Mouse (Mus musculus) heart, embryonic 11.5 days (tissue): ENCODE results near the gene Gprc5a. TPM values are rescaled to one million over a fixed set of nuclear protein-coding genes. Genes with fewer than 3 reads are reported as not detected.

ENCODE experiments used
- ATAC-seq: fragments of 200-750 bp; cut with Nextera tagmentation; replicated peaks from 2 replicates; pipeline ENCODE4 v1.8.0; 2017; ENCODE audit warnings: moderate library complexity; ENCODE audit not compliant: insufficient number of reproducible peaks, low FRiP score, low TSS enrichment
- H3K27ac ChIP-seq: fragments of 300-500 bp; sonication (generic); 2 replicates; pipeline ENCODE4 v1.5.1; 2014; ENCODE audit warnings: mild to moderate bottlenecking, low read depth, low read length
- H3K27me3 ChIP-seq: fragments of 300-500 bp; sonication (generic); 2 replicates; pipeline ENCODE4 v1.6.1; 2014; ENCODE audit warnings: mild to moderate bottlenecking, low read length, mixed read lengths; ENCODE audit not compliant: control insufficient read depth, insufficient read depth
- H3K36me3 ChIP-seq: fragments of 300-500 bp; sonication (generic); 2 replicates; pipeline ENCODE4 v1.6.1; 2014; ENCODE audit warnings: mild to moderate bottlenecking, low read length, moderate library complexity, mixed read lengths; ENCODE audit not compliant: control insufficient read depth, insufficient read depth
- H3K4me1 ChIP-seq: fragments of 300-500 bp; sonication (generic); 2 replicates; pipeline ENCODE4 v1.6.1; 2014; ENCODE audit warnings: low read length; ENCODE audit not compliant: control insufficient read depth, insufficient read depth
- H3K4me2 ChIP-seq: fragments of 300-500 bp; sonication (generic); 2 replicates; pipeline ENCODE4 v1.6.1; 2014; ENCODE audit warnings: mild to moderate bottlenecking, moderate library complexity
- H3K4me3 ChIP-seq: fragments of 300-500 bp; sonication (generic); 2 replicates; pipeline ENCODE4 v1.5.1; 2014; ENCODE audit warnings: low read depth, low read length
- H3K9ac ChIP-seq: fragments of 300-500 bp; sonication (generic); 2 replicates; pipeline ENCODE4 v1.6.1; 2014; ENCODE audit warnings: mild to moderate bottlenecking, low read depth, low read length, moderate library complexity
- H3K9me3 ChIP-seq: fragments of 300-500 bp; sonication (generic); replicated peaks from 2 replicates; pipeline ENCODE4 v1.6.1; 2016; ENCODE audit warnings: low read length; ENCODE audit not compliant: control insufficient read depth
- WGBS: fragments of 180-500 bp; shearing (Covaris S2); extraction: QIAGEN DNeasy Blood & Tissue Kit; methylation state at CpG from one replicate; pipeline ENCODE4 v1.1.7; 2014; ENCODE audit not compliant: insufficient replicate concordance; 5-methylcytosine and 5-hydroxymethylcytosine counted together
- polyA plus RNA-seq: library from polyadenylated mRNA; unstranded; fragments of >200 nt; fragmentation: Nextera tagmentation; extraction: Ambion mirVana; gene quantifications from 2 replicates; pipeline ENCODE4 v1.2.1, GENCODE M21; 2014

Gene Gprc5a
- polyA plus RNA-seq, 1 experiment from 2014 or later = 4.3 TPM

DNA sequence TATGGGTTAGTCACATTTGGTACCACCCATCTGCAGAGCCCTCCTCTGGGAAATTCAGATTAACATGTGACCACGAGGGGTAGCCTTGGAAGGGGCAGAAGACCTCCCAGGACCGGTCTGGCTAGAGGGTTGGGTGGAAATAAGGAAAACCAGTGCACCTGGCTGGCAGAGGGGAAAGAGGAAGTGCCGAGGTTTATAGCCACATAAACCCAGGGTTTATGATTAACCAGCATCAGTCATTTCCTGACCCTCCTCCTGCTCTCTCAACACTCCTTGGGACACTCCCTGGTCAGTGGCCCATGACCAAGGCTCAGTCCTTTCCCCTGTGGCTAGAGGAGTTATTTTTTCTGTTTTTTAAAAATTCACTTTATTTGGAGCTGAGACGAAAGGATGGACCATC lies 36.2 kb upstream of the Gprc5a start:
- Histone ChIP-seq H3K4me3 (no peak overlapping the region), H3K36me3 (no peaks in the 10 kb centered on the region; the same call in 1 of the 2 replicates), H3K27ac (no peak overlapping the region), H3K27me3 (no peaks in the 10 kb centered on the region), H3K9me3 (no peaks in the 10 kb centered on the region), H3K4me2 (no peak overlapping the region), H3K9ac (no peak overlapping the region), H3K4me1 (peaks cover 6% of the 10 kb centered on the region; the same call in 1 of the 2 replicates)
- ATAC-seq = no peak
- 74% methylated on average over 4 of the region's 4 CpGs for WGBS

DNA sequence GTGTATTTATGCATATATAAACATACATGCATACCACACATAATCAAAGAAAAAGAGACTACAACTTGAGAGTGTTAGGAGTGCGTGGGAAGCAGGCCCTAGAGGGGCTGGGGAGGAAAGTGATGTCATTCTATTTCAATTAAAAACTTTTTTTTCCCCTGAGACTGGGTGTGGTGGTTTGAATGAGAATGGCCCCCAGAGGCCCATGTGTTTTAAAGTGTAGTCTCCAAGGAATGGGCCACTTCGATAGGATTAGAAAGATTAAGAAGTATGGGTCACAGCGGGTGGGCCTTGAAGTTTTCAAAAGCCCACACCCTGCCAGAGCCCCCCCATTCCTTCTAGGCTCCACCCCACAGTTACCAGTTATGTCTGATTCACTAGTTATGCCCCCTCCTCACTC lies 26.8 kb upstream of the Gprc5a start:
- H3K27me3 ChIP-seq = peaks cover 5% of the 10 kb centered on the region; the same call in 1 of the 2 replicates
- 54% methylated on average over 3 of the region's 3 CpGs for WGBS
- no peak overlapping the region for H3K4me2 ChIP-seq
- H3K36me3 ChIP-seq = no peaks in the 10 kb centered on the region
- H3K9ac ChIP-seq = no peak overlapping the region
- no peak overlapping the region for H3K4me3 ChIP-seq
- no peaks in the 10 kb centered on the region for H3K4me1 ChIP-seq
- no peak for ATAC-seq
- no peaks in the 10 kb centered on the region for H3K9me3 ChIP-seq
- no peak overlapping the region for H3K27ac ChIP-seq

DNA sequence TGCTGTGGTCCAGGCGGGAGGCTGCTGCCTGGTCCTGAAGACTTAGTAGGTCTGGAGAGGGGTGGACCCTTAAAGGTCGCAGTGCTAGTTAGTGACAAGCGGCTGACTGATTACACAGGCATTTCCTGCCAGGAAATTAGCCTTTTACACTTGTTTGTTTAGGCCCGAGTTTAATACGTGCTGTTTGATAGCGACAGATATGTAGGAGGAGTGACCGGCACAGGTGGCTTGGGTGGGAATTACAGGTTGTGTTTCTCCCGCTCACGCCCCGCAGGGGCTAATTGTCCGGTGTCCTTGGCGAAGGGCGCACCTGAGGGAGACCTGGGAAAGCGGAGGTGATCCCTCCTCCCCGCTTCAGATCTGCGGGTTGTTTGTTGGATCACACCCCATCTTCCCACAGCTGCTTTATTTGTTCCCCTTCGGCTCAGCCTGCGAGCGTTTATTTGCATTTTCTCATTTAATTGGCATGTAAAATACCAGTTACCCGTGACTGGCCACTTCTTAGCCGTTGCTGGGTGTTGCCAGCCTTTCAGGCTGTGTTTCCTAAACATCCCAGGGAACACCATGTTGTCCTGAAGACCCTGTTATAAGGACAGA lies 25.1 kb upstream of the Gprc5a start:
- Histone ChIP-seq H3K9me3 (no peaks in the 10 kb centered on the region), H3K27me3 (peaks cover 5% of the 10 kb centered on the region; the same call in 1 of the 2 replicates), H3K4me1 (no peaks in the 10 kb centered on the region), H3K36me3 (no peaks in the 10 kb centered on the region), H3K4me2 (peak overlapping the region; percentile 58), H3K27ac (no peak overlapping the region), H3K4me3 (peak overlapping the region; percentile 30), H3K9ac (no peak overlapping the region)
- ATAC-seq = no peak
- 4% methylated on average over 21 of the region's 21 CpGs for WGBS

DNA sequence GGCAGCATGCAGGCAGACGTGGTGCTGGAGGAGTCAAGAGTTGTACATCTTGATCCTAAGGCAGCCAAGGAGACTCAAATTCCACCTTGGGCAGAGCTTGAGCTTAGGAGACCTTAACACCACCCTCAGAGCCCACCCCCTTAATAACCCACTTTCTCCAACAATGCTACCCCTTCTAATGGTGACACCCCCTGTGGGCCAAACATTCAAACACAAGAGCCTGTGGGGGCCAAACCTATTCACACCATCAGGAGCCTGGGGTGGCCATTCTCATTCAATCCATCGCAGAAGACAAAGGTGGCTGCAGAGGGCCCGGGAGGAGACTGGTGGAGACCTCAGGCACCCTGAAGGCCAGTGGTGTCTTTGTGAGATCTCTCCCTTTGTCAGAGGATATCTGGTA lies 23.5 kb upstream of the Gprc5a start:
- peaks cover 5% of the 10 kb centered on the region; the same call in 1 of the 2 replicates for H3K27me3 ChIP-seq

GRCm38 (mm10) chr6:135047276-135047675 lies 18.2 kb upstream of the Gprc5a start:
- ATAC-seq = no peak
- H3K9ac ChIP-seq = no peak overlapping the region
- H3K4me3 ChIP-seq = no peak overlapping the region
- no peak overlapping the region for H3K4me2 ChIP-seq
- H3K36me3 ChIP-seq = no peaks in the 10 kb centered on the region
- 0 out of 2 replicates have a peak, but pooled peaks cover 3% of the 10 kb centered on the region for H3K27me3 ChIP-seq
- WGBS = 68% methylated on average over 9 of the region's 9 CpGs
- H3K27ac ChIP-seq = no peak overlapping the region
- no peaks in the 10 kb centered on the region for H3K9me3 ChIP-seq
- no peaks in the 10 kb centered on the region for H3K4me1 ChIP-seq

More for the DNA sequence above, 23.5 kb upstream of the Gprc5a start:
- no peaks in the 10 kb centered on the region for H3K4me1 ChIP-seq
- no peaks in the 10 kb centered on the region for H3K9me3 ChIP-seq
- no peak overlapping the region for H3K9ac ChIP-seq
- H3K27ac ChIP-seq = no peak overlapping the region
- no peaks in the 10 kb centered on the region for H3K36me3 ChIP-seq
- 76% methylated on average over 3 of the region's 3 CpGs for WGBS
- no peak overlapping the region for H3K4me3 ChIP-seq
- no peak for ATAC-seq
- no peak overlapping the region for H3K4me2 ChIP-seq

DNA sequence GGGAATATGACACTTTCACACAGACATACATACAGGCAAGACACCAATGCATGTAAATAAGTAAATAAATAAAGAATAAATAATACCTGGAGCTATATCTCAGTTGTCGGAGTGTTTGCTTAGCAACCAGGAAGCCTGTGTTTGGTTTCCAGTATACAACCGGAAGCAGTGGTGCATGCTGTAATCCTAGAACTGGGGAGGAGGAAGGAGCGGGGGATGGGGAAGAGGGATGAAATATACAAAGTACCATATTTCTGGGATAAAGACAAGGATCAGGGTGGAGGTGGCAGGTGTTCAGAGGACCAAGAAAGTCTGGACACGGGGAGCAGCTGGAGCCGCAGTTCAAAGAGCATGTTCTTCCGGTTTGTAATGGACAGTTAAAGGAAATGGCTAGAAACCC lies 16.9 kb upstream of the Gprc5a start:
- H3K4me2 ChIP-seq = no peak overlapping the region
- no peak for ATAC-seq
- no peaks in the 10 kb centered on the region for H3K36me3 ChIP-seq
- no peaks in the 10 kb centered on the region for H3K4me1 ChIP-seq
- no peak overlapping the region for H3K9ac ChIP-seq
- no peak overlapping the region for H3K4me3 ChIP-seq
- 0 out of 2 replicates have a peak, but pooled peaks cover 3% of the 10 kb centered on the region for H3K27me3 ChIP-seq
- no peak overlapping the region for H3K27ac ChIP-seq
- 75% methylated on average over 6 of the region's 6 CpGs for WGBS
- H3K9me3 ChIP-seq = no peaks in the 10 kb centered on the region

GRCm38 (mm10) chr6:135048956-135049355 lies 16.5 kb upstream of the Gprc5a start:
- Histone ChIP-seq H3K9me3 (no peaks in the 10 kb centered on the region), H3K36me3 (no peaks in the 10 kb centered on the region), H3K9ac (no peak overlapping the region), H3K4me2 (no peak overlapping the region), H3K27ac (no peak overlapping the region), H3K4me3 (no peak overlapping the region), H3K4me1 (no peaks in the 10 kb centered on the region), H3K27me3 (0 out of 2 replicates have a peak, but pooled peaks cover 3% of the 10 kb centered on the region)
- ATAC-seq = no peak
- WGBS = 76% methylated on average over 16 of the region's 16 CpGs

GRCm38 (mm10) chr6:135053789-135054188 lies 11.7 kb upstream of the Gprc5a start:
- Histone ChIP-seq H3K36me3 (no peaks in the 10 kb centered on the region), H3K4me1 (no peaks in the 10 kb centered on the region), H3K9me3 (no peaks in the 10 kb centered on the region), H3K9ac (no peak overlapping the region), H3K4me2 (no peak overlapping the region), H3K4me3 (no peak overlapping the region), H3K27me3 (0 out of 2 replicates have a peak, but pooled peaks cover 2% of the 10 kb centered on the region), H3K27ac (no peak overlapping the region)
- ATAC-seq = no peak
- WGBS = 60% methylated on average over 3 of the region's 3 CpGs

GRCm38 (mm10) chr6:135055882-135056281 lies 9.6 kb upstream of the Gprc5a start:
- no peaks in the 10 kb centered on the region for H3K4me1 ChIP-seq
- WGBS = 27% methylated on average over 4 of the region's 4 CpGs
- H3K4me3 ChIP-seq = no peak overlapping the region
- H3K27ac ChIP-seq = no peak overlapping the region
- no peak overlapping the region for H3K4me2 ChIP-seq
- no peak overlapping the region for H3K9ac ChIP-seq
- no peak for ATAC-seq
- 0 out of 2 replicates have a peak, but pooled peaks cover 2% of the 10 kb centered on the region for H3K27me3 ChIP-seq
- no peaks in the 10 kb centered on the region for H3K9me3 ChIP-seq
- H3K36me3 ChIP-seq = no peaks in the 10 kb centered on the region
